9 mouse cellular contexts compared by ENCODE assay signal in the genomic region with DNA sequence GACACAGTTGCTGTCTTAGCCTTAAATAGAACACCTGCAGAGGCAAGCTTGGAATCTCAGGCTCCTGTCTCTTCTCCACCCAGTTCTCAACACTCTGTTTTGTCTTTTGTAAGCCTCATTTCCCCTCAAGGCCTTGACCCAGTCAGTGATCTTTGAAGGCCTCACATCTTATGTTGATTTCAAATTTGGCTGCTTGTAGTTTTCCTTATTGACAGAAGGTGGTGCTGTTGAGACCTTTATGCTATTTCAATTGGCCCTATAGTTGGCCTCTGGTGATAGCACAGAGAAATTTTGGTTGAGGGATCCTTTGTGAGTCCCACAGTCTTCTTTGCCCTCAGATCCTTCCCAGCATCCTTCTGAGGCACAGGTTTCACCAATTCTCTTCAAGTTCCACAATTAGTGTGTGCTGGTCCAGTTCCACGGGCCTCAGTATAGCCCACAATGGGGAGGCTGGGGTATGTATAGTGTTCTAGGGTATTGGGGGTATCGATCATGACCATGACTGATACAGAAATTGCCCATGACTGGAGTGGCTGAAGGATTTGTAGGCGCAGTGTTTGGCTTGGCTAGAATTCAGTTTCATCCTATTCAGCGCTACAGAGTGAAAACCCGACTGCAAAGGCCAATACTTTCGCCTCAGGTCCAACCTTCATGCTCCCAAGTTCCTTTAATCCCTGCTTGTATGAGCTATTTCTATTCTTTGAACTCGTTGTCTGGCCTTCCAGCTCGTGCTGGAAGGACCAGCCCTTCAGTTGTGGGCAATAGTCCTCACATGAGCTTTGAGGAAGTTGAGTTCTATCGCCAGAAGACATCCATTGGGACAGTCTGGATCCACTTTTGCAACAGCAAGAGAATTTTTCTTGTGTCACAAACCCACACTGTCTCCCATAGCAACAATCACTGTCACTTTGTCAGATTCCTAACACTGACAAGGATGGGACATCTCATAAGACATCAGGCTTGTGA.
DNase-seq lines count a peak whose midpoint lies in the region; ATAC-seq and TF ChIP-seq lines count a peak whose summit lies in the region.
"Had no signal": no experiment of that assay in that cellular context is flagged by ENCODE, and none has a peak within 500 bp of the region (broad histone marks: within the 10 kb centered on the region; RNA-seq: fewer than 3 reads in every experiment).

No protein-coding gene starts in this region.

- in situ Hi-C loops in Patski (cut with MboI; ENCODE audit: low pct_unique_long_range_greater_than_20kb), result no loop called here

- CTCF ChIA-PET in Patski (lab: Charles Lee), result interaction anchor here (0.7 kb wide), 1 partner anchor 21 kb away, joined by 3 read pairs; no protein-coding TSS in a partner anchor

- ATAC-seq in cerebellum, adult (ENCODE audit: insufficient number of reproducible peaks, low FRiP score, low TSS enrichment), result peak; percentile 13; the same call in 1 of the 2 replicates
- no peak for ATAC-seq in Patski
- peak; percentile 72 for ATAC-seq in megakaryocyte, adult 5-6 weeks (ENCODE audit: poor library complexity, severe bottlenecking)

- peak; percentile 67 for TF ChIP-seq CTCF in Patski (IDR thresholded peaks at IDR 0.05)

- peaks cover 2% of the 10 kb centered on the region for H3K27me3 ChIP-seq in Patski
- H3K27me3 ChIP-seq: liver, embryonic 15.5 days had no signal

- no peak for DNase-seq in cerebellum, adult 11-12 months
- DNase-seq in layer of hippocampus, adult 9-10 months (ENCODE audit: low spot score), result peak; percentile 27
- no peak for DNase-seq in layer of hippocampus, adult 11-12 months (ENCODE audit: low spot score)
- DNase-seq in Patski (ENCODE audit: low read depth, low spot score), result no peak
- no peak for DNase-seq in urinary bladder, postnatal 14 days (ENCODE audit: low spot score)
- DNase-seq in gastrocnemius, postnatal 14 days, result no peak

- POLR2A ChIA-PET in Patski (lab: Charles Lee), result no interaction called here

- intact Hi-C loops in gastrocnemius, postnatal 14 days (cut with DNase I; ENCODE audit: low total_unique reads), result no loop called here
